Mouse (Mus musculus): Measurements from ENCODE around the gene Ptger3. TPM values are rescaled to one million over a fixed set of nuclear protein-coding genes. Genes with fewer than 3 reads are reported as not detected.

Gene Ptger3
- polyA plus RNA-seq, 1 experiment = 2.8 TPM

DNA sequence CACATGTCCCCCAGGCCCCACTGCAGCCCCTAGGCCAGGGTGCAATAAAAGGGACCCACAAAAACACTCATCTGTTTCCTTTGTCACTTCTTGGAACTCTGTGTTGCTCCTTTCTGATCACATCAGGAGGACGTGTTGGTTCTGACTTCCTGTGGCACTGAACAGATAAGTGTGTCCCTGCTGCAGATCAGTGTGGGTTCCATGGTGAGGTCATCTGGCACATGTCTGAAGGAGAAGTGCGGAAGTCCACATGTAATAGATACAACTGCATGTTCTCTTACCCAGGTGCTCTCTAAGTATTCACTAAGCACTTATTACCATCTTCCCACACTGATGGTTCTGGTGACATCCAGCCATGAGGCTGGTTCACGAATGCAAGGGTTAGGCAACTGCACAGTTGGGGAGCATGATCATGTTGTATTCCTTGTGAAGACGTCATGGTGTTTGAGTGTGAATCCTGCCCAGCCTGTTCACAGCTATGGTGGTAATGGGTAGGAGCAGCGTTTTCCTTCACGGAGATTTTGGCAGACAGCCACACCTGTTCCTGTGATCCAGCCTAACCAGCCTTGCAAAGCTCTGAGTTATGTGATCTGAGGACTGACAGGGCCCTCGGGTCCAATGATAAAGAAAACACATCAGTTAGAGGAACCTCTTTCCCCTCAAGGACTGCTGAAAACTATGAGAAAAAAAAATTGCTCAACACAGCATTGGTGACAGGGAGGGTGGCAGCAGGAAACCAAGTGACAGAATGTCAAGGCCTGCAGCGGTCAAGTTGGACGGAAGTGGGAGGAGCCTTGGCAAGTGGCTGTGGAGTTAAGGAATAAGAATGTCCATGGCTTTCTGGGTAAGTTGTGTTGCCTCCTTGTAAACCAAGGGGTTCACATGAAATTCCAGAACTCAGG lies 9.0 kb downstream of the Ptger3 start:
- no peak for DNase-seq (ENCODE audit: low read depth in 1 of 2, low spot score in 2 of 2)
- peaks cover 4% of the 10 kb centered on the region; the same call in 1 of the 2 replicates for H3K4me1 ChIP-seq (ENCODE audit: control insufficient read depth, insufficient read depth, insufficient read length)
- no peaks in the 10 kb centered on the region for H3K36me3 ChIP-seq (ENCODE audit: control insufficient read depth, insufficient read depth, low read length)
- no peak overlapping the region for H3K4me3 ChIP-seq (ENCODE audit: extremely low read depth, insufficient read depth, insufficient read length)
- WGBS = 24% methylated on average over 9 of the region's 9 CpGs
- TF ChIP-seq POLR2A (IDR thresholded peaks at IDR 0.05; ENCODE audit: low read depth, low read length) = no peak
- no peak for TF ChIP-seq CTCF (IDR thresholded peaks at IDR 0.05; ENCODE audit: extremely low read depth, insufficient read depth, insufficient read length, insufficient replicate concordance)
- no peak overlapping the region for H3K27ac ChIP-seq (ENCODE audit: insufficient read depth, low read length)
- no peaks in the 10 kb centered on the region for H3K27me3 ChIP-seq (ENCODE audit: control insufficient read depth, insufficient read depth, low read length)

DNA sequence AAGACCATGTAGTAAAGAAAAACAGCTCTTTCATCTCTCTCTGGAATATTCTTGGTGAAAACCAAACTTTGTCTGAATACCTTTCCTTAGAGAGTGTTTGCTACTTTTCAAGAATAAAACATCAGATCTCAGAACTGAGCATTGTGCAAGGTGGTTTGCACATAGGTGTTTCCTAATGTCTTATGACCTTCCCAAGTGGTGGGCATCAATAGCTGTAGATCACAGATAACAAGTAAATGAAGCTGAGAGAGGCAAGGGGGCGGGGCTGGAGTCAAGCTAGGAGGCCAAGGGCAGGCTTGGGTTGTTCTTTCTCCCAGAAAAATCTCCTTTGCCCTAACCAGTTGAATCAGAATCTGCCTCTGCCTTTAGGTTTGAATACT lies 9.6 kb downstream of the Ptger3 start:
- DNase-seq (ENCODE audit: low read depth in 1 of 2, low spot score in 2 of 2) = no peak
- Histone ChIP-seq H3K4me3 (ENCODE audit: extremely low read depth, insufficient read depth, insufficient read length) (no peak overlapping the region), H3K36me3 (ENCODE audit: control insufficient read depth, insufficient read depth, low read length) (no peaks in the 10 kb centered on the region), H3K27ac (ENCODE audit: insufficient read depth, low read length) (no peak overlapping the region), H3K27me3 (ENCODE audit: control insufficient read depth, insufficient read depth, low read length) (no peaks in the 10 kb centered on the region), H3K4me1 (ENCODE audit: control insufficient read depth, insufficient read depth, insufficient read length) (peaks cover 4% of the 10 kb centered on the region; the same call in 1 of the 2 replicates)
- no peak for TF ChIP-seq POLR2A (IDR thresholded peaks at IDR 0.05; ENCODE audit: low read depth, low read length)
- no peak for TF ChIP-seq CTCF (IDR thresholded peaks at IDR 0.05; ENCODE audit: extremely low read depth, insufficient read depth, insufficient read length, insufficient replicate concordance)
- WGBS = 80% methylated on average over 1 of the region's 1 CpGs

DNA sequence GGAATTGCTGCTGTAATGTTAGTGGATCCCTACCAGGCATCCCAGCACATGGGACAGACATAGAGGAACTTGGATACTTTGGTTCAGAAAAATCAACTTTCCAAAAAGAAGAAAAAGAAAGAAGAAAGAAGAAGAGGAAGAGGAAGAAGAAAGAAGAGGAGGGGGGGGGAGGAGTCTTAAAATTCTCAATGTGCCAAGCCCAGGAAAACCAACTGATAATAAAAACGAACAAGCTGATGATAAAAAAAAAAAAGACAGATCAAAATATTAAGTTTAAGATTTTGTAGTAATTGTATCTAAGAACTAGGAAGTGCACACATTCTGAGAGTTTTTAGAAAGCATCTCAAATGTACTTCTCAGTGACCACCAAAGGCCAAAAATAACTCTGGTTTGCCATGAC lies 10.2 kb downstream of the Ptger3 start:
- 11% methylated on average over 1 of the region's 1 CpGs for WGBS
- no peak for DNase-seq (ENCODE audit: low read depth in 1 of 2, low spot score in 2 of 2)
- no peak overlapping the region for H3K4me3 ChIP-seq (ENCODE audit: extremely low read depth, insufficient read depth, insufficient read length)

DNA sequence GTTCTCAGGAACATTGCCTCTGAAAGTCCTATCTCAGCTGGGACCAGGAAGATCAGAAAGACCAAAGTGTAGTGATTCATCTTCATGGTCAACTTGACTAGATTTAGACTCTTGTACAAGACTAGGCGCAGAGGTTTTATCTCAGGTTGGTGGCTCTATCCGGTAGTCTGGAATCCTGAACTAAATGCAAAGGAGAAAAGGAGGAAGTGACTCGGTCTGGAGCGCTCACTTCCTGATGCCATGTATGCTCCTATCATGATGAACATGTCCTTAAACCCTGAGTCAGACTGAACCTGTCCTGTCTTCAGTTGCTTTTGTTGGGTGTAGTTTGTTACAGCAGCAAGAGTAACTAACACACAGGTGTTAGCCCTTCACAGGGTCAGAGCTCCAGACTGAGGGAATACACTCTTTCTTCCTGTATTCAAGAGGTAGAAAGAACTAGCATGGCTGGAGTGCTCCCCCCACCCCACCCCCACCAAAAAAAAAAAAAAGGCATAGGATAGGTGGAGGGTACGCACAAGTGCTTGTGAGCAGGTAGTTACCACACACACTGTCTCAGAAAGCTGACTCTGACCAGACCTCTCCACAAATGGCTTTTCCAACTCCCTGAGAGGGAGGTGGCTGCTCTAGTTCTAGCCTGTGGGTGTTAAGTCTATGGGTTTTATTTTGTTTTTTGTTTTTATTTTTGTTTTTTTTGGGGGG lies 11.9 kb downstream of the Ptger3 start:
- no peak overlapping the region for H3K27ac ChIP-seq (ENCODE audit: insufficient read depth, low read length)
- no peaks in the 10 kb centered on the region for H3K27me3 ChIP-seq (ENCODE audit: control insufficient read depth, insufficient read depth, low read length)
- H3K4me1 ChIP-seq (ENCODE audit: control insufficient read depth, insufficient read depth, insufficient read length) = 0 out of 2 replicates have a peak, but pooled peaks cover 2% of the 10 kb centered on the region
- 70% methylated on average over 5 of the region's 5 CpGs for WGBS
- no peaks in the 10 kb centered on the region for H3K36me3 ChIP-seq (ENCODE audit: control insufficient read depth, insufficient read depth, low read length)
- no peak overlapping the region for H3K4me3 ChIP-seq (ENCODE audit: extremely low read depth, insufficient read depth, insufficient read length)
- no peak for TF ChIP-seq CTCF (IDR thresholded peaks at IDR 0.05; ENCODE audit: extremely low read depth, insufficient read depth, insufficient read length, insufficient replicate concordance)
- no peak for DNase-seq (ENCODE audit: low read depth in 1 of 2, low spot score in 2 of 2)

More for the DNA sequence above, 10.2 kb downstream of the Ptger3 start:
- H3K4me1 ChIP-seq (ENCODE audit: control insufficient read depth, insufficient read depth, insufficient read length) = peaks cover 4% of the 10 kb centered on the region; the same call in 1 of the 2 replicates
- no peaks in the 10 kb centered on the region for H3K27me3 ChIP-seq (ENCODE audit: control insufficient read depth, insufficient read depth, low read length)
- TF ChIP-seq POLR2A (IDR thresholded peaks at IDR 0.05; ENCODE audit: low read depth, low read length) (no peak), CTCF (IDR thresholded peaks at IDR 0.05; ENCODE audit: extremely low read depth, insufficient read depth, insufficient read length, insufficient replicate concordance) (no peak)
- H3K36me3 ChIP-seq (ENCODE audit: control insufficient read depth, insufficient read depth, low read length) = no peaks in the 10 kb centered on the region
- no peak overlapping the region for H3K27ac ChIP-seq (ENCODE audit: insufficient read depth, low read length)

DNA sequence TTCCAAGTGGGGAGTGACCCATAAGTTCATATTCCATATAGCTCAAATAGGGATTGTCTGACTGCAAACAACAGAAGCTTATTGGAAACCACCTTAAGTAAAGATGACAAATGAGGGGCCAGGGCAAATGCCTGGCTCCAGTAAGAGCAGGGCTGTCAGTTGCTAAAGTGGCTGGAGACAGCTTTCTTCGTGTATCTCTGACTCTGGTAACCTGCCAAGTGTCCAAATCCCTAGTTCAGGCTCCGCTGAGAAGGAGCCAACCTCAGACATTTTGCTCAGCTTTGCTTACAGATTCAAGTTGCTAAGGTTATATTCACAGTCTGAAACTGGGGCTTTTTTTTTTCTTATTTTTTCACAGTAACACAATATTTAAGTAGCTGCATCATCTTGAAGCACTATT lies 12.7 kb downstream of the Ptger3 start:
- Histone ChIP-seq H3K4me3 (ENCODE audit: extremely low read depth, insufficient read depth, insufficient read length) (no peak overlapping the region), H3K36me3 (ENCODE audit: control insufficient read depth, insufficient read depth, low read length) (no peaks in the 10 kb centered on the region), H3K4me1 (ENCODE audit: control insufficient read depth, insufficient read depth, insufficient read length) (0 out of 2 replicates have a peak, but pooled peaks cover 2% of the 10 kb centered on the region), H3K27me3 (ENCODE audit: control insufficient read depth, insufficient read depth, low read length) (no peaks in the 10 kb centered on the region), H3K27ac (ENCODE audit: insufficient read depth, low read length) (no peak overlapping the region)
- DNase-seq (ENCODE audit: low read depth in 1 of 2, low spot score in 2 of 2) = no peak
- 72% methylated on average over 2 of the region's 2 CpGs for WGBS
- TF ChIP-seq CTCF (IDR thresholded peaks at IDR 0.05; ENCODE audit: extremely low read depth, insufficient read depth, insufficient read length, insufficient replicate concordance) = no peak
- TF ChIP-seq POLR2A (IDR thresholded peaks at IDR 0.05; ENCODE audit: low read depth, low read length) = no peak

DNA sequence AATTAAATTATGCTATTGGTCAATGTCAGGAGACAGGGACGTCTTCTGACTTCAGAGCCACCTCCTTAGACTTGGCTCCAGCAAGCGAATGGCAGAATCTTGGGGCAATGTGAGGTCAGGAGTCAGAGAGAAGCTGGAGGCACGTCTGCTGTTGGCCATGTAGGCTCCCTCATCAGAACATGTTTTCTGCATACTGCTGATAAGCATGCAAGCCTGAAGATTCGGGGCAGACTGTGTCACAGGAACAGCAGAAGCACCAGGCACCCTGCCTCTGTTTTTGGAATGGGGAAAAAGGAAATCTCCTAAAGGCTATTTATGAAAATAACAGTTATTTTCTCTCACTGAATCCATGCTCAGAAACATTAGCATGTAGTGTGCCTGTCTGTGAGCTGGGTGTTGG lies 13.6 kb downstream of the Ptger3 start:
- Histone ChIP-seq H3K4me1 (ENCODE audit: control insufficient read depth, insufficient read depth, insufficient read length) (0 out of 2 replicates have a peak, but pooled peaks cover 2% of the 10 kb centered on the region), H3K4me3 (ENCODE audit: extremely low read depth, insufficient read depth, insufficient read length) (no peak overlapping the region), H3K27ac (ENCODE audit: insufficient read depth, low read length) (no peak overlapping the region), H3K27me3 (ENCODE audit: control insufficient read depth, insufficient read depth, low read length) (no peaks in the 10 kb centered on the region), H3K36me3 (ENCODE audit: control insufficient read depth, insufficient read depth, low read length) (no peaks in the 10 kb centered on the region)
- no peak for DNase-seq (ENCODE audit: low read depth in 1 of 2, low spot score in 2 of 2)
- TF ChIP-seq POLR2A (IDR thresholded peaks at IDR 0.05; ENCODE audit: low read depth, low read length) (no peak), CTCF (IDR thresholded peaks at IDR 0.05; ENCODE audit: extremely low read depth, insufficient read depth, insufficient read length, insufficient replicate concordance) (no peak)
- WGBS = 76% methylated on average over 4 of the region's 4 CpGs
